Mouse (Mus musculus) MN1 (cell line): ENCODE results near the gene Phactr1.

Source experiments
- DNase-seq: peaks from one replicate; pipeline ENCODE4 v3.0.0-alpha.2; 2016; ENCODE audit warnings: low spot score

Phactr1 gene

GRCm38 (mm10) chr13:42872125-42872524 is 191.7 kb downstream of the Phactr1 start:
- no peak for DNase-seq

- peak; percentile 10 for DNase-seq
Observed at GRCm38 (mm10) chr13:42878346-42878745, 197.9 kb downstream of the Phactr1 start.

GRCm38 (mm10) chr13:42884033-42884724 is 203.8 kb downstream of the Phactr1 start:
- DNase-seq, result no peak

GRCm38 (mm10) chr13:42884725-42885115 is 204.3 kb downstream of the Phactr1 start:
- no peak for DNase-seq

- DNase-seq, result no peak
Observed at GRCm38 (mm10) chr13:42887701-42888100, 207.3 kb downstream of the Phactr1 start.

- DNase-seq, result peak; percentile 40
Observed at GRCm38 (mm10) chr13:42889516-42890474, 209.4 kb downstream of the Phactr1 start.

- DNase-seq, result no peak
Observed at GRCm38 (mm10) chr13:42890651-42891050, 210.2 kb downstream of the Phactr1 start.

- no peak for DNase-seq
Observed at GRCm38 (mm10) chr13:42894016-42894415, 213.6 kb downstream of the Phactr1 start.

- no peak for DNase-seq
Observed at GRCm38 (mm10) chr13:42894598-42894997, 214.2 kb downstream of the Phactr1 start.

GRCm38 (mm10) chr13:42895980-42896379 is 215.6 kb downstream of the Phactr1 start:
- peak; percentile 37 for DNase-seq

GRCm38 (mm10) chr13:42899611-42900010 is 219.2 kb downstream of the Phactr1 start:
- DNase-seq, result no peak

- DNase-seq, result no peak
Observed at GRCm38 (mm10) chr13:42901837-42902236, 221.4 kb downstream of the Phactr1 start.

- no peak for DNase-seq
Observed at GRCm38 (mm10) chr13:42902859-42903258, 222.4 kb downstream of the Phactr1 start.

- DNase-seq, result peak; percentile 52
Observed at GRCm38 (mm10) chr13:42905818-42906217, 225.4 kb downstream of the Phactr1 start.

GRCm38 (mm10) chr13:42906990-42907389 is 226.6 kb downstream of the Phactr1 start:
- no peak for DNase-seq

GRCm38 (mm10) chr13:42915081-42915480 is 234.7 kb downstream of the Phactr1 start:
- DNase-seq, result no peak

- DNase-seq, result no peak
Observed at GRCm38 (mm10) chr13:42915851-42916193, 235.4 kb downstream of the Phactr1 start.

GRCm38 (mm10) chr13:42916194-42917033 is 236.0 kb downstream of the Phactr1 start:
- DNase-seq, result peak; percentile 21

- peak; percentile 30 for DNase-seq
Observed at GRCm38 (mm10) chr13:42917251-42917650, 236.8 kb downstream of the Phactr1 start.

- DNase-seq, result no peak
Observed at GRCm38 (mm10) chr13:42920062-42920461, 239.6 kb downstream of the Phactr1 start.

- no peak for DNase-seq
Observed at GRCm38 (mm10) chr13:42921769-42922450, 241.5 kb downstream of the Phactr1 start.

GRCm38 (mm10) chr13:42927778-42928177 is 247.4 kb downstream of the Phactr1 start:
- no peak for DNase-seq
